Mouse (Mus musculus): Measurements from ENCODE around the gene Cmtm8.

DNA sequence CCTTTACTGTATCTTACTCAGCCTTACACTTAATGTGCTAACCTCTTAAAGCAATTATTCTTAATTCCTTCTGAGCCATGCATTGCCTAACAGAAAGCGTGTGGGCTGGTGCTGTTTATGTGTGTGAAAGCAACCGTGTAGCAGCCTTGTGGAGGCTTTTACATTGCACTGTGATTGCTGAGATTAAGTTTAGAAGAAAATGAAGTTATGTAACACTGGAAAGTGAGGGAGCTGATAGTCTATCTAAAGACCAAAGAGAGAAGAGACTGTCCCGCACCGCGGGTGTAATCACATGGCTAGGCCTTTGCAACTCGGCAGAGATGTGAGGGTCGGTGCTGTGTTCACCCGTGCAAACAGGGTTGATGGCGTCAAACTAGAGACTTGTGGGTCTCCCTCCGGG is 96.9 kb downstream of the Cmtm8 start:
- TF ChIP-seq CTCF (IDR thresholded peaks at IDR 0.05; ENCODE audit: low read depth, low read length) (no peak), TAL1 (conservative IDR thresholded peaks at IDR 0.05; ENCODE audit: low read depth, low read length) (no peak), POLR2AphosphoS5 (IDR thresholded peaks at IDR 0.05; ENCODE audit: insufficient replicate concordance, low read depth, low read length) (no peak), GATA1 (IDR thresholded peaks at IDR 0.05; ENCODE audit: borderline replicate concordance, low read length) (no peak)
